Comparison of ENCODE assay signal across 8 mouse cellular contexts in the genomic region with DNA sequence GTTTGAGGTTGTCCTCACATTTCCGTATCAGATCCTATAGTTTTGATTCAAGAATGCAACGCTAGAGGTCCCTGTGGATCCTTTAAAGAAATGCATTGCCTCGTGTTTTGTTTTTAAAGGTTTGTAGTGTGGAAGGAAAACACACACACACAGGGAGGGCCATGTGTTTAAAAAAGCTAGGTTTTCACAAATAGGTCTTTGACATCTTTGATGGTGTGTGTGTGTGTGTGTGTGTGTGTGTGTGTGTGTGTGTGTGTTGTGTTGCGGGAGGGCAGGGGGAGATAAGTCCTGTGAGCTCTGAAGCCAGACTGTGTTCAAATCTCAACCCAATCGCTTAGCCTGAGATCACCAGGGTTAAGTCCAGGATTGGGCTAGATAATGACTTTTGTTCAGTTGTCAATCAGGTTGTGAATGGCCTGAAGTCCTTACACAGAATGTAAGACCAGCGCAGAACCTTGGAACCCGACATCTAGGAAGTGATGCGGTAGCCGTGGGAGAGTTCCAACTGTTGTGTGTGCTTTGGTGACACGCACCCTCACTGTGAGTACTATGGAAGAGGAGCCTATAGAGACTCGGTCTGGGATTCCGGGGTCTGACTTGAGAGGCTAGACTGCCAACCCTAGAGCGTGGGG. TPM values are rescaled to one million over a fixed set of nuclear protein-coding genes. Genes with fewer than 3 reads are reported as not detected.
A peak's percentile ranks its signal among the peaks of the same experiment; 100 is the strongest.
DNase-seq lines count a peak whose midpoint lies in the region; ATAC-seq and TF ChIP-seq lines count a peak whose summit lies in the region.

No protein-coding gene starts in this region.

- ATAC-seq in heart, embryonic 15.5 days (replicated peaks; ENCODE audit: insufficient number of reproducible peaks, insufficient read depth, low FRiP score, low read depth), result peak; percentile 25; the same call in 1 of the 2 replicates
- no peak for ATAC-seq in G1E (ENCODE audit: extremely low read depth, insufficient number of reproducible peaks, low FRiP score, poor library complexity, severe bottlenecking)
- ATAC-seq in intestine, postnatal 0 days, result peak; percentile 55
- ATAC-seq in midbrain, embryonic 12.5 days (ENCODE audit: low FRiP score, low read depth), result peak; percentile 74

- H3K4me2 ChIP-seq in heart, embryonic 15.5 days, result peak overlapping the region; percentile 79
- peak overlapping the region; percentile 71 for H3K4me2 ChIP-seq in intestine, postnatal 0 days (replicated peaks; ENCODE audit: low read depth)
- H3K4me2 ChIP-seq in midbrain, embryonic 12.5 days (replicated peaks), result peak overlapping the region; percentile 54

- H3K27ac ChIP-seq in heart, embryonic 15.5 days, result no peak overlapping the region
- no peak overlapping the region for H3K27ac ChIP-seq in embryonic fibroblast, embryonic 13.5 days (ENCODE audit: insufficient read depth, low read length)
- H3K27ac ChIP-seq in intestine, postnatal 0 days (ENCODE audit: low read depth, low read length), result no peak overlapping the region
- H3K27ac ChIP-seq in midbrain, embryonic 12.5 days (replicated peaks), result no peak overlapping the region

- H3K4me1 ChIP-seq in heart, embryonic 15.5 days (replicated peaks), result peaks cover 9% of the 10 kb centered on the region
- peaks cover 37% of the 10 kb centered on the region for H3K4me1 ChIP-seq in G1E (ENCODE audit: insufficient read depth, low read depth, low read length)
- H3K4me1 ChIP-seq in embryonic fibroblast, embryonic 13.5 days (ENCODE audit: control insufficient read depth, insufficient read depth, low read length), result 0 out of 2 replicates have a peak, but pooled peaks cover 2% of the 10 kb centered on the region
- no peaks in the 10 kb centered on the region for H3K4me1 ChIP-seq in intestine, postnatal 0 days (replicated peaks; ENCODE audit: control insufficient read depth, insufficient read depth, low read length)
- H3K4me1 ChIP-seq in midbrain, embryonic 12.5 days, result peaks cover 17% of the 10 kb centered on the region

- no peaks in the 10 kb centered on the region for H3K9me3 ChIP-seq in heart, embryonic 15.5 days (replicated peaks)
- no peaks in the 10 kb centered on the region for H3K9me3 ChIP-seq in G1E (replicated peaks)
- H3K9me3 ChIP-seq in intestine, postnatal 0 days (ENCODE audit: control insufficient read depth), result no peaks in the 10 kb centered on the region
- no peaks in the 10 kb centered on the region for H3K9me3 ChIP-seq in midbrain, embryonic 12.5 days

- no peaks in the 10 kb centered on the region for H3K27me3 ChIP-seq in heart, embryonic 15.5 days
- no peaks in the 10 kb centered on the region for H3K27me3 ChIP-seq in G1E (ENCODE audit: insufficient read depth, low read length)
- H3K27me3 ChIP-seq in intestine, postnatal 0 days (replicated peaks; ENCODE audit: control insufficient read depth, insufficient read depth, low read length), result 0 out of 2 replicates have a peak, but pooled peaks cover 5% of the 10 kb centered on the region
- peaks cover 39% of the 10 kb centered on the region for H3K27me3 ChIP-seq in midbrain, embryonic 12.5 days

- 2% methylated on average over 13 of the region's 13 CpGs for WGBS in heart, embryonic 15.5 days
- 6% methylated on average over 13 of the region's 13 CpGs for WGBS in intestine, postnatal 0 days
- WGBS in midbrain, embryonic 12.5 days, result 2% methylated on average over 13 of the region's 13 CpGs

- intact Hi-C loops in heart, postnatal 36 days (cut with DNase I), result loop anchor here (1.0 to 10.0 kb wide), 6 partner anchors 73 to 582 kb away; partner anchors contain the start of gene Pou2f1

- no peak for DNase-seq in heart, postnatal 36 days
- DNase-seq in G1E (ENCODE audit: low spot score), result no peak
- DNase-seq in spleen, postnatal 10 days (ENCODE audit: low spot score in 2 of 2), result no peak
- DNase-seq in adrenal gland, postnatal 4 days (ENCODE audit: low spot score in 2 of 2), result no peak

- peak overlapping the region; percentile 53 for H3K4me3 ChIP-seq in heart, embryonic 15.5 days
- H3K4me3 ChIP-seq in G1E (ENCODE audit: low read depth, low read length), result peak overlapping the region; percentile 23; the same call in 1 of the 2 replicates
- H3K4me3 ChIP-seq in embryonic fibroblast, embryonic 13.5 days (ENCODE audit: insufficient read depth, low read length), result peak overlapping the region; percentile 43
- peak overlapping the region; percentile 37 for H3K4me3 ChIP-seq in intestine, postnatal 0 days (ENCODE audit: low read depth, low read length)
- H3K4me3 ChIP-seq in midbrain, embryonic 12.5 days, result peak overlapping the region; percentile 34

- H3K9ac ChIP-seq in heart, embryonic 15.5 days, result peak overlapping the region; percentile 37
- no peak overlapping the region for H3K9ac ChIP-seq in intestine, postnatal 0 days (ENCODE audit: low read depth, low read length)
- peak overlapping the region; percentile 37; the same call in 1 of the 2 replicates for H3K9ac ChIP-seq in midbrain, embryonic 12.5 days (replicated peaks)

- no peak for TF ChIP-seq POLR2A in embryonic fibroblast, embryonic 13.5 days (IDR thresholded peaks at IDR 0.05; ENCODE audit: low read depth, low read length)

- H3K36me3 ChIP-seq in heart, embryonic 15.5 days, result no peaks in the 10 kb centered on the region
- peaks cover 10% of the 10 kb centered on the region for H3K36me3 ChIP-seq in G1E (replicated peaks)
- no peaks in the 10 kb centered on the region for H3K36me3 ChIP-seq in intestine, postnatal 0 days (ENCODE audit: control insufficient read depth, insufficient read depth)
- no peaks in the 10 kb centered on the region for H3K36me3 ChIP-seq in midbrain, embryonic 12.5 days

- no peak for TF ChIP-seq CTCF in G1E (IDR thresholded peaks at IDR 0.05; ENCODE audit: low read depth, low read length)
- TF ChIP-seq CTCF in embryonic fibroblast, embryonic 13.5 days (IDR thresholded peaks at IDR 0.05; ENCODE audit: borderline replicate concordance, insufficient read depth, low read length), result no peak
- peak; percentile 66 for TF ChIP-seq CTCF in intestine, postnatal 0 days (IDR thresholded peaks at IDR 0.05; ENCODE audit: low read depth)

RNA-seq across cellular contexts. Expression of gene Cd247, which starts 8.4 kb away (rescaled TPM):
- 0.89 and 5.5 TPM in 2 replicates for polyA plus RNA-seq in heart, embryonic 15.5 days (2015; fragmentation: Nextera tagmentation; extraction: Ambion mirVana)
- under 1 TPM; 0.76 to 0.80 TPM for total RNA-seq in heart, postnatal 36 days (2021)
- total RNA-seq in G1E (2014; fragmentation: Nextera tagmentation) (1.1 and 3.3 TPM in 2 replicates), G1E (2017) (1.0 and 1.4 TPM in 2 replicates)
- polyA plus RNA-seq in G1E (2012), result 0.96 and 1.6 TPM in 2 replicates
- not detected in 2 replicates for polyA plus RNA-seq in embryonic fibroblast, embryonic 13.5 days (2011; ENCODE audit: insufficient read length, low read depth, missing spikeins)
- 0.50 and 0.52 TPM in 2 replicates for polyA plus RNA-seq in intestine, postnatal 0 days (2015; fragmentation: Nextera tagmentation; extraction: Ambion mirVana)
- 1.2 and 1.7 TPM in 2 replicates for polyA plus RNA-seq in midbrain, embryonic 12.5 days (2016; fragmentation: Nextera tagmentation; extraction: Ambion mirVana)
- under 1 TPM; 0.45 to 0.48 TPM for total RNA-seq in adrenal gland, postnatal 4 days (2021)

RNA-seq across cellular contexts. Expression of gene Creg1, which starts 16.5 kb away (rescaled TPM):
- 69.9 and 75.6 TPM in 2 replicates for polyA plus RNA-seq in heart, embryonic 15.5 days (2015; fragmentation: Nextera tagmentation; extraction: Ambion mirVana)
- total RNA-seq in heart, postnatal 36 days (2021), result 10 to 100 TPM; 78.3 to 93.2 TPM
- 514 and 555 TPM in 2 replicates for total RNA-seq in G1E (2014; fragmentation: Nextera tagmentation)
- 239 and 269 TPM in 2 replicates for total RNA-seq in G1E (2017)
- 139 and 160 TPM in 2 replicates for polyA plus RNA-seq in G1E (2012)
- polyA plus RNA-seq in embryonic fibroblast, embryonic 13.5 days (2011; ENCODE audit: insufficient read length, low read depth, missing spikeins), result 31.1 and 37.5 TPM in 2 replicates
- 195 and 201 TPM in 2 replicates for polyA plus RNA-seq in intestine, postnatal 0 days (2015; fragmentation: Nextera tagmentation; extraction: Ambion mirVana)
- 27.1 and 31.6 TPM in 2 replicates for polyA plus RNA-seq in midbrain, embryonic 12.5 days (2016; fragmentation: Nextera tagmentation; extraction: Ambion mirVana)
- total RNA-seq in adrenal gland, postnatal 4 days (2021), result 10 to 100 TPM; 43.2 to 44.4 TPM
